Mouse (Mus musculus): ENCODE results near the gene Hsp90ab1.

- TF ChIP-seq POLR2A (IDR thresholded peaks at IDR 0.05; ENCODE audit: borderline replicate concordance, insufficient read depth, low read length) (no peak), CTCF (IDR thresholded peaks at IDR 0.05; ENCODE audit: borderline replicate concordance, insufficient read depth, low read depth, low read length) (no peak)
Observed at GRCm38 (mm10) chr17:45551249-45551796, 21.7 kb downstream of the Hsp90ab1 start.

All from cerebellum, adult 2 months (tissue).